Mouse (Mus musculus) thymus, postnatal 36 days (tissue): ENCODE measurements at regions not wholly inside any gene's neighbourhood (a gene's known extent, or its start where the extent isn't known, plus 50 kb on each side); places are given as distances from the start of the nearest gene placed in this dataset.
"Not testable (repeated sequence)": the region's sequence is repeated elsewhere in the genome, so short reads cannot be mapped to it uniquely, and the experiment has no call there.

Experiments used
- DNase-seq, 2 experiments: peaks; one replicate each; pipeline ENCODE4 v3.0.0; 2022; ENCODE audit warnings: mixed read lengths in 2 of 2

DNA sequence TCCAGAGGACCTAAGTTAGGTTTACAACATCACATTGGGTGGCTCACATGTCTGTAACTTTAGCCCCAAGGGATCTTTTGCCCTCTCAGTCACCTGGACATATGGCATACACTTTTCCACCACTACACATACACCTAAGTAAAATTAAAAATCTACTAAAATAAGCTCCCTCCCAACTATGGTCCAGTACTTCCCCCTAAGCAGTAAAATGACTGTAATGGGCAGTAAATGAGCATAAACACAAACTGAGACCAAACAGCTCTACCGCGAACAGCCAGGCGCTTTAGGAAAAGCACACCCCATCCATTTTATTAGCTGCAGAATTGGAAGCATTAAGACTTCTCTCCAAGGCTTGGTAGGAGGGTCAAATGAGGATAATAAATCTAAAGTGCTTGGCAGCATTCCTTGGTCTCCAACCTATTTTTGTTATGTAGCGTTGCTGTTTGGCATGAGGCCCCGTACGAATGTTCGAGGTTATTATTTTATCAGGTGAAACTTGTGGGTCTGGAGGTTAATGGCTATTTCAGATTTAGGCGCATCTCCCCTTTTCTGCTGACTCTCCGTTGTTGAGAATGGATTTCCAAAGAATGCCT lies 157.5 kb upstream of the Eif4g2 start:
- DNase-seq: no peak

DNA sequence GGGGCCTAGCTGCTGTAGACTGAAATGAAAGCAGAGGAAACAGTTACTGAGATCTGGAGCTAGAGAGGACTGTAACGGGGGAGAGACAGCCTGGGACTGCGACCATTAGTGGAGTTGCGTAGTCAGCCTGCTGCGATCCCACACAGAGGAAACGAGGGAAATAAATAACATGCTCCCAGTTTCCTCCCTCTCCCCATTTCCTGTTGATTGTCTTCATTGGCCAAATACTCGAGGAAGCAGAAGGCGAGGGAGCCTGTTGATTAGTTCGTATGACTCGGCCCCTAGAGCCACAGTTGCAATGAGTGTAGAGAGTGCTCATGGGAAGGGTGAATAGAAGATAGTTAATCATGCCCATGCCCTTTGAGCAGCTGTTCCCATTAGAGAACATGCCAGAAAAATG lies 155.0 kb upstream of the Eif4g2 start:
- no peak for DNase-seq

DNA sequence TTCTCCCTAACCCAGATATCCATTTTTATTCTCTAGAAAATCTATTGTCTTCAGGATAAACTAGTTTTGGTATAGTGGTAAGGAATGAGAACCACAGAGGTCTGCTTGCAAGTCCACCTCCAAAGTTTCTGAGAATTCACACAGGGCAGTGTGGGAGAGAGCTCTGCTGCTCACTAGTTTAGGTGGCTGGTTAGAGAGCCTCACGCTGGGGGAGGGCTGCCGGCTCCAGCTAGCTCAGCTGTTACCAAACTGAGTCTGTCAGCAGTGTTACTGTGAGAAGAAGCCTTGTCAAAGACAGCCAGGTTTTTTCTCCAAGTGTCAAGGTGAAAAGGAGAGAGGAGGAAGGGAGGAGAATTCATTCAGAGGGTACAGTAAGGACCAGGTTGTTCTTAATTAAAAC lies 147.8 kb upstream of the Eif4g2 start:
- no peak for DNase-seq

DNA sequence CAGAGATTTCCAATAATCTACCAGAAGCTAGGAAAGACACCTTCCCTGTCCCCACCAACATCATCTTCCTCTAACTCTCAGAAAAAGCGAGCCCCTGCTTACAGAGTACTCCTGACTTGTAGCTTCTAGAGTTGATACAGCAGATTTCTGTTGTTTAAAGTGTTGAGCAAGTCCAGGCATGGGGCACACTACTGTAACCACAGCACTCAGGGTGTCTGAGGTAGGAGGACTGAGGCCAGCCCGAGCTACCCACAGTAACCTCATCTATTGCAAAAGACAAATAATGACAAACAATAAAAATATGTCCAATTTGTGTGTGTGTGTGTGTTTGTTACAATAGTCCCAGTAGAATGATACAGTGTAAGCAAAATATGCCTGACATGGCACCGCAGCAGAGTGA lies 144.3 kb upstream of the Eif4g2 start:
- DNase-seq: no peak

DNA sequence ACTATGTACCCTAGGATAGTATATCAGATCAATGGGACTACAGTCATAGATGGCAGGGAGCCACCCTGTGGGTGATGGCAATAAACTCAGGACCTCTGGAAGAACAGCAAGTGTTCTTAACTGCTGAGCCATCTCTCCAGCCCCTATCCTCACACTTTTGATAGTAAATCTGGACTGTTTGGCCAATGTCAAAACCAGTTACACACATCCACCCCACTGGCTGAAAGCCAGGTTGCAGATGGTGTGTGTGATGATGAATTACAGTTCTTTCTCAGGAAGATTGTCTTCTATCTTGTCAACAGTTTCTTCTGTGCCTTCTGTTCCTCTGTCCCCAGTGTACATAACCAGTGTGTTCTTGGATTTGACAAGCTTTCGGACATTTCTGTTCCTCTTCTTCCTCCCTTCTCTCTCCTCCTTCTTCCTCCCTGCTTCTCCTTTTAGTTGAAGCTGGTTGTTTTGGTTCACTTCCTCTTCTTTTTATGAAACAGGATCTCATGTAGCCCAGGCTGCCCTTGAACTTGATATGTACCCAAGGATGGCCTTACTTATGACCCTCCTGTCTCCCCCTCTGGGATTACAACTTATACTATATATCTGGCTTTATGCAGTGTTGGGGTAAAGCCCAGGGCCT lies 143.3 kb upstream of the Eif4g2 start:
- DNase-seq: no peak

DNA sequence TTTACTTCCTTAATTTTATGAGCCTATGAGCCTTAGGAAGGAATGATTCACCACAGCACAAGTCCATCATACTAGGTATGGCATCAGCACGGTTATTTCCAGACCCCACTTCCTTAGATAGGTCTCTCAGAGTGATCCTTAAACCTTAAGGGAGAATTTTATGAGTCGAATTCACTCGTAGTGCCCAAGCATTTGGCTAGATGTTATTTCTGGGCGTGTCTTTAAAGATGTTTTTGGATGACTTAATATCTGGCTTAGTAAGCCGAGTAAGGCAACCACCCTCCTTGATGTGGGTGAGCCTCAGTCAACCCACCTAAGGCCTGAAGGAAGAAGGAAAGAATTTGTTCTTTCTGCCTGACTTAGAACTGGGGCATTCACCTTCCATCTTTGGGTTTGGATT lies 132.8 kb upstream of the Eif4g2 start:
- no peak for DNase-seq

DNA sequence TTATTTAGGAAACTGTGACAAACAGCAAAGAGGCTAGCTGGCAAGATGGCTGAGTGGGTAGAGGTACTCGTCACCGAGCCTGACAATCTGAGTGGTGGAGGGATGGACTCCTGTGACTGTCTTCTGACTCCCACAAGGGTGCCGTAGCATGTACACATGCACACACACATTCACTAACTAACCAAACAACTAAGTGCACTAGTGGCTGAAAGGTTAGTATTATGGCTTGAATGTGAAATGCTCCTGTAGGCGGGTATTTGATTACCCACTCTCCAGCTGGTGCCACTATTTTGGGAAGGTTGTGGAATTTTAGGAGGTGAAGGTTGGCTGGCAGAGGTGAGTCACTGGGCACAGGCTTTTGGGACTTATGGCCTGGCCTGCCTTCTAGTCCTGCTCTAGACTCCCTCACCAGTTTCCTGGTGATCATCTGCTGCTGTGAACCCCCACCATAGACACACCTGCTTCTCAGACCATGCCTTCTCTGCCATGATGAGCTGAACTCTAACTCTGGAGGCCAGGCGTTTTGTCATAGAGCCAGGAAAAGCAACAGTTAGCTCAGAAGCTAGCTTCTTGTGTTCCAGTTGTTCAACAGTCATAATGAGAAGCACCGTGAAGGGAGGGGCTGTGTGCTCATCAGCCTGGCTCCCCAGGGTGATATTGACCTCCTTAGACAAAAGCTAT lies 131.5 kb upstream of the Eif4g2 start:
- DNase-seq: no peak

DNA sequence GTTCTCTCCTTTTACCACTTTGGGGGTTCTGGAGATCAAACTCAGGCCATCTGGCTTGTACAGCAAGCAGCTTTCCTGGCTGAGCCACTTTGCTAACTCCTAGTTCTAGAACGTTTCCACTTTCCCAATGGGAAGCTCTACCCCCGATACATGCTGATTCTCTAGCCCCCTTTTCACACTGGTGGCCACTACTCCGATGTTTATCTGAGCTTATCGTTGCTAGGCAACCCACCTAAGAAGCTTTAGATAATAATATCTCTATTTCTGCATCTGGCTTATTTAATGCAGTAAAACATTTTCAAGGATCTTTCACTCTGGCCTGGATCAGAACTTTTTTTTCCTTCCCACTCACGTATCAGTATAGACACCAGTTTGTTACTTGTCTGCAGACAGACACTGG lies 129.4 kb upstream of the Eif4g2 start:
- DNase-seq: no peak

DNA sequence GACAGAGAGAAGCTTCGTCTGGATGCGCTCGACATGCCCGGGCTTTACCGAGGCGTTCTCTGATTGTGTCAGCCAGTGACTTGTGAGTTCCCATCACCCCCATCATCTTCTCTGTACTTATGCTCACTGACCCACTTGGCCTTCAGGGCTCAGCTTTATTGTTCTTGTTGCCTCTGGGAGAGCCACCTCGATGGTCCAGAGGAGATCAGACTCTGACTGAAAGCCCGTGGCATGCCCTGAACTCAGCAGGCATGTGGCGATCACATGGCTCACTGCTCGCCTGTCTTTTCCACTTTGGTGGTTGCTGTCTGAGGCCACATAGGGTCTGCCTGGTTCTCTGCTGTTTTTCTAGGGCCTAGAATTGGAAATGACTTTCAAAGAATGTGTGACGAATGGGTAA lies 128.8 kb upstream of the Eif4g2 start:
- no peak for DNase-seq

DNA sequence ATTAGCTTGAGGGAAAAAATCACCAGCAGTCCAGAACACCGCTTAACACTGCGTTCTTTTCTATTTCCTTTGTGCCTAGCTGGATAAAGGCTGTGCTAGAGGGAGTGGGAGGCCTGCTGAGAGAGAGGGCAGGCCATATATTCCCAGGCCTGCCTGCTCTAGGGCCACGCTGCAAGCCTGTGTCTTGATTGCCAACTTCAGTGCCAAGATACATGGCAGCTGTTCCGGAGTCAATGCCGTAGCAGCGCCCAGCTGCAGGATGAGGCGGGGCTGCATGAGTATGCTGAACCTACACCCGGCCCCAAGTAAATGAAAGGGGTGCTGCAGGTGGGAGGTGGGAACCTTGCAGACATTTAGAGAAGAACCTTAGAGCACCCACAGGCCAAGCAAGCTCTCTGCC lies 127.5 kb upstream of the Eif4g2 start:
- DNase-seq: no peak

DNA sequence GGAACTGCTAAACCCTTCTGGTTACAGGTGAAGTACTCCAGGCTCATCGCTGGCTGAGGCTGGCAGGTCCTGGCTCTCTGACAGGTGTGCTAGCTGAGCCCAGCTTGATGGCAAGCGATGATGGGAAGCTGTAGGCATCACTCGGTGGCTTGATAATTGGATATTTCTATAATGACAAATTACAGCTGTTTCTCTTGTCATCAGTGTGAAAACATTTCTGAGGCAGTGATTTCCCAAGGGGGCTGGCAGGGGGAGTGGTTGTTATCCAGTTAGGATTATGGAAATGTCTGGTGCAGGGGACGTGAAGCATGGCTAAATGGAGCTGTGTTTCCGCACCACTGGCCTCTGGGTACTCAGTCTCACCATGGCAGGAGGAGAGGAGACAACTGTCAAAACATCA lies 123.0 kb upstream of the Eif4g2 start:
- DNase-seq: no peak

DNA sequence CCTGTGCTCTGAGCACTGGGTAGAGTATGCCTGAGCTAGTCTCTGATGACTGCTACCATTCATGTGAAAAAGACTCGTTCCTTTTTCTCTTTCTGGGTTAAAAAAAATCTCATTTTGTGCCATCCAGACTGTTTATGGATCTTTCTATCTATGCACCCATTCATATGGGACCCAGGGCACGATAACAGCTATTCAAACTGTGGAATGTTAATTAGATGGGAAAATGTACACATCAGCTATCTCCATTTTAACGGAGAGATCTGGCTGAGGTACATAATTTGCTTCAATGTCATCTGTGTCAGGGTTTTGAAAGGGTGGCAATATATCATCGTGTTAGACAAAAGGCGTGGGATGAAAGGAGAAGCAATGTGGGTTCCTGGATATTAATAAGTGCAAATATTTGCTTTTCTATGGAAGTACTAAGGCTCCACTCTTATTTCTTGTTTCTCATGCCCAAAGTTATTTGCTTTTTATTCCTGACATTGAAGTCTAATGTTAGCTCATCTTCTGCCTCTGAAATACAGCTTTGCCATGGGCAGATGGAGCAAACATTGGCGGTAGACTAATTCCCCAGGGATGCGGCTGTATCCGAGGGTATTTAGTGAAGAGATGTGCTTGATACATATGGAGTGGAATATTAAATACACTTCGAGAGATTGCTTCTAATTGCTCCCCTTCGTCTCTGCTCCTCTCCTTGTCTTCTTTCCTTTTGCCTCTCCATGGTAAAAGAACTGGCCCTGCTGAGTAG lies 116.0 kb upstream of the Eif4g2 start:
- no peak for DNase-seq

DNA sequence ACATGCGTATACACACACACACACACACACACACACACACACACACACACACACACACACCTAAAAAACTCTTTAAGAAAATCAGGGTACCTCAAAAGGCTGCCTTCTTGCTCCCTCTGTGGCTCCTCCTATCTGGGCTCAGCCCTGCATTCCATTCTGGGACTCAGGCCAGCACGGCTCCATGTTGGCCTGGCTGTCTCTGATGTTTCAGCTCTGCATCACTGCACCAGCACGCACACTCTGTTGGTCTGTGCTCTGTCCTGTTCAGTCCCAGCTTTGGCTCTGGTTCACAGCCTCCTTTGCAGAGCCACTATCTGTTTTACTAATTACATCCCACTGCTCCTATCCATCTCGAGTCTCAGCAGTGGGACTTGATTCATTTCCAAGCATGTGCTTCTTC lies 108.8 kb upstream of the Eif4g2 start:
- DNase-seq: no peak

DNA sequence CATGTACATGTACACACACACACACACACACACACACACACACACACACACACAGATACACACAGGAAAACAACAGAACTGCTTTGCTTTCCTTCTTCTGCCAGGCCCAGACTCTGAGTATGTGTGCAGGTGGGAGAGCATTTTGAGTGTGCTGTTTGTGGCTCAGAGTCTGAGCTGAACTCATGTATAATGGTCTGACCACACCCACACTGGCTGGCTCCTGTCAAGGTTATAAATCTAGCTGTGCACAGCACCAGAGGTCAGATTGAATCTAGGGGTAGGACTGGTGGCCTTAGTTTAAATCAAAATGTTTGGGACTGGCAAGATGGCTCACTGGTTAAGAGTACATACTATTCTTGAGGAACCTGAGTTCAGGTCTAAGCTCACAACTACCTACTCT lies 108.4 kb upstream of the Eif4g2 start:
- no peak for DNase-seq

DNA sequence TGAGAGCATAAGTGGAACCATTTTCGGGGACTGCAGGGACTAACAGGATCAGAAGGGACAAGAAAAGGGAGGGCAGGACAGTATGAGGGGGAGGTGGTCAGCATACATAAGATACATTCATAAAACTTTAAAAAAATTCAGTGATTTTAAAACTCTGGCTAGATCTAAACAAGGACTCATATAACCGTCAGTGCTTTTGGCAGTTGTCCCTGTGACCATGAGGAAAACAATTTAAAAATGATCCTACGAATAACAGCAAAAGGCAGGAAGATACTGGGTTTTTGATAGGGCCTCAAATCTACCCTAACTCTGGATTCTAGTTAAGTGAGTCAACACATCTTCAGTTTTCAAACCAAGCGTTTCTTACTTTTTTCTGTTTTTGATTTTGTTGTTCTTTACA lies 106.9 kb upstream of the Eif4g2 start:
- DNase-seq: no peak

DNA sequence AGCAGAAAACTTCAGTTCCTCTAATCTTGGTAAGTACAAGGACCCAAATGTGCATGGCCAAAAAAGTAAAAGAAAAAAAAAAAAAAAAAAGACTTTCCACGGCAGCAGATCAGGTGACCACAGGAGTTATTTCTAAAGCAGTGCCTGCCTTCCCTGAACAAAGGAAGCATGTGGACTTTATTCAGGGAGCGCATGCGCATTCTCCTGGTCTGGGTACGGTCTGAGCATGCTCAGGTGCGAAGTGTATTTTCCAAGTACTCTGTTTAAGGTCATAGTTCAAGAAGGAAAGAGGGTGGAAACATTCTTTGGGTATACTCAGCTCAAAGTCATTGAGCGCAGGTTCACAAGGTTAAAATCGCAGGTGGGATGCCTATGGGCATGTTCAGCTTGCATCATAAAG lies 103.1 kb upstream of the Eif4g2 start:
- no peak for DNase-seq

DNA sequence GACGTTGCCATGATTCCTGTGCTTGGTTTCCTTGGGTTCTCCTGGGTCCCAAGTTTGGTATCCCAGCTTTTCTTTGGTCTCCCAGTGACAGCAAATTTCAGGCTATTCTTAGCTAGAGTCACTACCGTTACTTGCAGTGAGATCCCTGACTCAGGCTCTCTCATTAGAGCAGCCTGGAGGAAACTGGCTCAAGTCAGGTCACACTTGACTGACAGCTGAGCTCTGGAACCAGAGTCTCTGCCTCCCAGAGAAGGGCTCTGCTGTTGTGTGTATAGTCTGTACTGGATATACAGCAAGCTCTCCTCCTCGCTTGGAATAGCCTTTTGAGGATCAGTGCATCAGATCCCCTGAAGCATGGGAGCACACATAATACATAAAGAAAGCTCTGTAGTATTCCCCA lies 100.7 kb upstream of the Eif4g2 start:
- DNase-seq: no peak

DNA sequence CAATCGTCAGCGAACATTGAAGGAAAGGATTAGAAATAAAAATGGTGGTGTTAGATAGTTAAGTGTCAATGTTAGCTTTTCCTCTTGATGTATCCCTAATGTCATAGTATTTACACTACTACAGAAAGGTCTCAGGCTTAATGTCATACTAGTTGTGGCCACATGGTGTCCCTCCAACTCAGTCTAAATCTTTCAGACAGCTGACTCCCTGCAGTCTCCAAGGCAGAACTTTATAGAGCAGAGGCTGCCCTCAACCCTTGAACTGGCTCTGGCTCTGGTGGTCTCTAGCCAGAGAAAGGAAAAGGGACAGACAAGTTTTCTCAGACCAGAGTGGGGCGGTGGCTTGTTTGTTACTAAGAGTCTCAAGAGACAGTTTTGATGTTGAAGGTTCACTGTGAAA lies 99.5 kb upstream of the Eif4g2 start:
- DNase-seq: peak; percentile 10 to 13

DNA sequence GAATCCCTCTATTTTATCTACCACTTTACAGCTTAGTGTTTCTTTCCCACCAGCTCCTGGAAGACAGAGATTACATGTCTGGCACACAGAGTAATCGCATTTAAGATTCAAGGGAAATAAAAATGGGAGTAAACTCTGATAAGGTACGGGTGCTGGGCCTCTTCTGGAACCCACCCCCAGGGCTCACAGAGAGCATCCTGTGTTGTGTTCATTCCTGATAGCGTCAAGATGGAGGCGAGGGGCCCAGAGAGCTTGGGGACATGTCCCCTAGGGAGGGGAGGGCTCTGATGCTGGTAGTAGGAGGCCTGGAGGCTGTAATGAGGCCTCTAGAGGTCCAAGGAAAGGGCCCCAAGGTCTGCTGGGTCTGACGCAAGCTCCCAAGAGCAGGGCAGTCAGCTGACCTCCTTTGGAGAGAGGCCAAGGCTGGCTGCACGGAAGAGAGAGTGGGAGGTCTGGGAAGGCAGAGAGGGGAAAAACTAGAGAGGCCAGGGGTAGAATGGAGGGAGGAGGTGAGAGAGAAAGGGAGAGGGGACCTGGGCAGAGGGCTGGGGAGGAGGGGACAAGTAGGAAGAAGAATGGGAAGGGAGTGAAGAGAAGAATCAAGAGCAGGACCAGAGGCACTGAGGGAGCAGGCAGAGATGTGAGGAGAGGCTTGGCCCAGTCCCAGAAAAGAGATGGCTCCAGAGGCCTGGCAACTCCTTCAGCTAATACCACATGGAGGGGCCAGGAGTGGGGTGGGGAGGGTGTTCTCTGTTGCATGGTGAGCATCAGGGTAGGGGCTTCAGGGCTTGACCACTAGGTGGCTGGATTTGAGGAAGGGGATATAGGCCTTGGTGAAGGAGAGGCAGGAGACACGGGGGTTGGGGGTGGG lies 96.8 kb upstream of the Eif4g2 start:
- no peak for DNase-seq

DNA sequence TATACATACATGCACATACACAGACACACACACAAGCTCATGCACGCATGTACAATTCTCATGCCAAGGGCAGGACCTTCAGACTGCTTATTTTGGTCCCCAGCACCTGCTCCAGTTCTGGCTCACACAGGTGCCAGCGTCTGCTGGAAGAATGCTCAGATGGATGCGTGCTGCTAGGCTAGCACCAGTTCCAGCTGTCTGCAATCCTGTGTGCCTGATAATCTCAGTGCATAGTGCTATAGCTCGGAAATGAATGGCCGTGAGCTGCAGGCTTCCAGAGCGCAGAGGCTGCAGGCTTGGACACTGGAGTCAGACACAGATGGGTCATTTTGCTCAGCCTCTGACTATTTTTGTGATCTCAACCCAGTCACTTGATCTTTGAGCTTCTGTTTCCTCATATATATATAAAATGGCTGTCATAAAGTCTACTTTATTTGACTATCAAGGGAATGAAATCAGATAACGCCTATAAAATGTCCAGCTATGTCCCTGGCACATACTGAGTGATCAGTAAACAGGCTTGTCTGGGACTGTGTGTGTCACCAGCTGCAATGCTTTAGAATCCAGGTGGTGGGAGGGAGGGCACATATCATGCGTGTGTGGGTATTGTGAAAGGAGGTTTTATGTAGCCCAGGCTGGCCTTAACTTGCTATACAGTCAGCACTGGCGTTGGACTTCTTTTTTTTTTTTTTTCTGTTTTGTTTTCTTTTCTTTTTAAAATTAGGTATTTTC lies 91.7 kb upstream of the Eif4g2 start:
- DNase-seq: no peak

DNA sequence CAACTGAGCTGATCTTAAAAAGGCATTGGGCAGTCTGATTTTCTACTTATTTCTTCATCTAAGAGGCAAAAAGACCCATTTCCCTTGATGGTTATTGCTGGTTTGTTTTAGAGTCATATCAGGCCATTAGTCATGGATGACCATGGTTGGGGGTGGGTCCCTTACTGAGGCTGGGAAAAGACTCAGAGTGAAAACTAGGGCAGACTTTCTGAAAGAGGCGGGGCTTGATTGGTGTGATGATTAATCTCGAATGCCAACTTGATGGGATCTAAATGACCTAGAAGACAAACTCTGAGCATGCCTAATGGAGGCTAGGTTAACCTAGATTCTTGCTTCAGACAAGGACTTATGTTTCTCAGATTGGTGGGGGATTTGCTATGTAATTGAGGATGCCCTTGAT lies 89.2 kb upstream of the Eif4g2 start:
- DNase-seq: no peak

DNA sequence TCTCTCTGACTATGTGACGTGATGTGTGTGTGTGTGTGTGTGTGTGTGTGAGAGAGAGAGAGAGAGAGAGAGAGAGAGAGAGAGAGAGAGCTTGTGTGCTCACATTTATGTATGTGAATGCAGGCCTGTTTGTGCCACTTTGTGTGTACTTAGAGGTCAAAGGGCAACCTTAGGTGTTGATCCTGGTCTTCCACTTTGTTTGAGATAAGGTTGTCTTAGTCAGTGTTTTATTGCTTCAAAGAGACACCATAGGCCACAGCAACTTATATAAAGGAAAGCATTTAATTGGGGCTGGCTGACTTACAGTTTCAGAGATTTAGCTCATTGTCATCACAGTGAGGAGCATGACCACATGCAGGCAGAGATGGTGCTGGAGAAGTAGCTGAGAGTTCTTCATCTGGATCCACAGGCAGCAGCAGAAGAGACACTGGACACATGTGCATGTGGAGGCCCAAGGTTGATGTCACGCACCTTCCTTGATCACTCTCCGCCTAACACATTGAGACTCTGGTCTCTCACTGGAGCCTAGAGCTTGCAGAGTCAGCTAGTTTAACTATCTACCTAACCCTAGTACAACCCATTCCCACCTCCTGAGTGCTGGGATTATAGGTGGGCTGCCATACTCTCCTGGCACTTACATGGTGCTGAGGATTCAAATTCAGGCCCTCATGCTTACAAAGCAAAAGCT lies 85.9 kb upstream of the Eif4g2 start:
- not testable (repeated sequence) for DNase-seq
